Mouse (Mus musculus) spleen, postnatal 36 days (tissue): Measurements from ENCODE around the gene Gm44502.
"Not testable (repeated sequence)": the region's sequence is repeated elsewhere in the genome, so short reads cannot be mapped to it uniquely, and the experiment has no call there.

Experiments
- DNase-seq, 2 experiments: peaks; one replicate each; pipeline ENCODE4 v3.0.0; 2022; ENCODE audit warnings: low spot score in 2 of 2, mixed read lengths in 1 of 2

Gene Gm44502

GRCm38 (mm10) chr15:89453865-89454478 is 24.5 kb upstream of the Gm44502 start, which contains the start of gene Mapk8ip2:
TSS of gene Mapk8ip2 (plus strand) at chr15:89453913.
- no peak for DNase-seq

- no peak for DNase-seq
Observed at GRCm38 (mm10) chr15:89452906-89453864, 23.7 kb upstream of the Gm44502 start.

- no peak for DNase-seq
Observed at GRCm38 (mm10) chr15:89442486-89443070, 13.1 kb upstream of the Gm44502 start.

DNA sequence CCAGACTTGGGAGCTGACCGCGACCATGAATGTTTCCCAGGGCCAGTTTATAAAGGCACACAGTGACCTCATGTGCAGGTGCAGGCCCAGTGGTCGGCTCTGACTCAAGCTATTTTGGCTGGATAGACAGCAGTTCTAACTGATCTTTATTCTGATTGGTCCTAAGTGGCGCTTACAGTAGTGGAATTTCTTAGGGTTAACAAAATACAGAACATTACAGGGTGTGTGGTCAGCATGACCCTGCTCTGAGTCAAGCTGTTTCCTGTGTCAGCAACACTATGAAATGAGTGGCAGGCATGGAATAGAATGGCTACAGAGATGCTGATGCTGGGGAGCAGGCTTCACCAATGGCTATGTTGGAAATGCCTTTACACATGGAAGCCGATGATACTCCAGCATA is 6.4 kb upstream of the Gm44502 start:
- no peak for DNase-seq

DNA sequence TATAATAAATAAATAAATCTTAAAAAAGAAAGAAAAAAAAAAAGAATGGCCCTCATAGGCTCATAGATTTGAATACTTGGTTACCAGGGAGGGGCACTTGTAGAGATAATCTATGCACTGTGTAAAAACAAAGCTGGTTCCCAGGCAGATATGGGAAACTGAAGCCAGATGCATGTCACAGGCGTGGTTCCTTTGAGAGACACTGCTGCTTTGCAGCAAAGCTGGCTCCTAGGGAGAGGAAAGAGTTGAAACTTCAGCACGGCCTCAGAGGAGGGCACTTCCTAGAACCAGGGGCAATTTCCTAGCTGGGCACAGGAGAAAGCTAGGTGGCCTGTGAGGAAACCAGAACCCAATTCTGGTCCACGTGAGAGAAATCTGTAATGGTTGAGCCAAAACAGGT is 4.6 kb upstream of the Gm44502 start:
- DNase-seq, result no peak

DNA sequence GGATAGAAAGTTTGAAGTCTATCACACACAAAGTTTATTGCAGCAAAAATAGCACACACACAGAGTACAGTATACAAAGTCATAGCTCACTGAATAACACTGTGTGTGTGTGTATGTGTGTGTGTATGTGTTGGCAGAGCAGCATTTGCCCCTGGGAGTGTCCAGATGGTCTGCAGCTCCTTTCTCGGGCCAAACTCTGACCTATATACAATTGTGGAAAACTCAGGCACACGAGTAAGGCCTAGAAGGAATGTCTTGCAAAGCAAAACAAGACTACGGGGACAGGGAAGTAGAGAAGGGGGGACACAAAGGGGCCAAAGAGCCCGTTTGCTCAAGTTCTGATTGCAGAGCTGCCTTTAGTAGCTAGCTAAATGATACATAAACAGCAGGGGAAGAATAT is 3.5 kb upstream of the Gm44502 start:
- DNase-seq, result no peak

DNA sequence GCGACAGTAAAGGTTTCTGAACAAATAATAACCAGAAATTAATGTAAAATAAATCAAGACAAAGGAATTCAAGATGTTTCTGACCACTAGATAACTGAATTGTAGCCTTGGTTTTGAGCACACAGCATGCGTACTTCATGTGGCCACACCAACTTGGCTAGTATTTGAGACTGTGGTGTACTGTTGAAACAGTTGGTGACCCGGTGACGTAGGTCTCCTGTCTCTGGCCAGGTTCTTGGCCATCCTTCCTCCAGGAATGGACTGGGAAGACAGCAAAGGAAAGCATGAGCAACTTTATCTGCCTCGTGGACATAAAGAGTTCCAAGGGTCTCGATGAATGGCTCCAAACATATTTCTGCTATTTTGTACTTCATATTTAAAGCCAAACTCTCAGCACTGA is 2.3 kb upstream of the Gm44502 start:
- DNase-seq, result no peak

DNA sequence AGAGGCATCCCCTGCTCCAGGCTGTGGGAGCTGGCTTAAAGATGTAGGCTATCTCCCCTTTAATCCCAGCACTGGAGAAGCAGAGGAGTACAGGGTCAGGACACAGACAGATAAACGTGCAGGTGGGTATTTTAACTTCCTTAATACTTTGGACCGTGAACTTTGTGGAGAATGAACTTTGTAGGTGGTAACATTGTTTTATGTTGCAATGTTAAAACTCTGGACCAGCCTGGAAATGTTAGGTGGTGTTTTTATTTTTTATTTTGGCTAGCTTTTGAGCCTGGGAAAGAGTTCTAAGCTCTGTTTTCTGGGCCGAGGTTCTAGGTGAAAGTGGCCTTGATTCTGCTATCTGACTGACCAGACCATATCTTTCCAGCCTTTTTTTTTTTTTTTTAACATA is 1.8 kb upstream of the Gm44502 start:
- DNase-seq, result no peak

DNA sequence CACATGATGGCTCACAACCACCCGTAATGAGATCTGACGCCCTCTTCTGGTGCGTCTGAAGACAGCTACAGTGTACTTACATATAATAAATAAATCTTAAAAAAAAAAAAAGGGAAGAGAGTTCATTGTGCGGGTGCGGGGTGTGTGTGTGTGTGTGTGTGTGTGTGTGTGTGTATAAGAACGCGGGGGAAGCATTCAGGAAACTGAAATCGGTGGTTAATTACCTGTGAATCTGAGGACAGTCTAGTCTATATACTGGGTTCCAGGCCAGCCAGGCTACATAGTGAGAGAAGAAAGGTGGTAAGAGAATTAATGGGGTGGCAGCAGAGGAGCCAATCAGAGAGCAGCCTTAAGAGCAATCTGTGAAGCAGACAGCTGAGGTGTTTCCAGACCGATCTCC is 1.3 kb upstream of the Gm44502 start:
- DNase-seq, result not testable (repeated sequence)

- no peak for DNase-seq
Observed at GRCm38 (mm10) chr15:89430341-89430740, 845 bp upstream of the Gm44502 start.

GRCm38 (mm10) chr15:89428821-89429351 is 610 bp downstream of the Gm44502 start:
- no peak for DNase-seq

DNA sequence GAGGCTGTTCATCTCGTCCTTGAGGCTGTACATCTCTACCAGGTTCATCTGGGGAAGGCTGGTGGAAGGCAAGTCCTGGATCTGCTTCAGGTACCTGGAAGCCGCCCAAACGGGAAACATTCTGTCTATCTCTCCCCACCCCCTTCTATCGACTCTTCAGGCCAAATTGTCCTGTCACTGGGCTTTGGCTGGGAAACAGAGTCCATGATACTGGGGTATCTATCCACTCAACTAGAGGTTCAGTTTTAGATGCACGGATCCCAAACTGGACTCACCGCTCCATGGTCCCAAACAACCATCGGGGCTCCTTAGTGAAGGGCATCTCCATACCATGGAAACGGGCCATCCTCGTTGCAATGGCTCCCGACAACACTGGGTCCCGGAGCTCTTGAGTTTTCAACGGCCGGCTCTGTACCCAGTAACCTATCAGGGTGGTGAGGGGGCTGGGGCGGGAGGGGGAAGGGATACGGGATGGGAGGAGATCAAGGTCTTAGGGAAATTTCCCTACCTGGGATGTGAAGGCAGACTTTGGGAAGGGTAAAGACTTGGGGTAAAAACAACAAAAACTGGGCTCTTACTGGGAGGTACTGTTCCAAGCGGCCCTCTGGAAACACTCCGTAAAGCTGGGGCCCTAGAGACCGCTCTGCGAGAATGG is 1.2 kb downstream of the Gm44502 start:
- no peak for DNase-seq

DNA sequence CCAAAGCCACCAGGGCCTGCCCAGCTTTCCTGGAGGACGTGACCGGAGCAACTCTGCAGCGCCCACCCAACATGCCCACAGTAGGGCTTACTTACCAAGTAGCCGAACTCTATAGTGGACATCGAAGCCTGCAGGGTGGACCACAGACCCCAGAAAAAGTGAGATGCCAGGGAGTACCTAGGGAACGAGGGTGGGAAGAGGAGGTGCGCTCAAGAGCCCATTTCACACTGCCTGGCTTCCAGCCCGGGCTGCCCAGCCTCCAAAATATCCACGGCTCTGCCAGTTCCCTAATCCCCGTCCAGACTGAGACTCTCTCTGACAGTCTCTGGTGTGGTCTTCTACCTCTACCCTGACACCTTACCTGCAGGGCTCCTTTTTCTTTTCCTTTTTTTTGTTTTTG is 2.8 kb downstream of the Gm44502 start:
- no peak for DNase-seq

- DNase-seq, result no peak
Observed at GRCm38 (mm10) chr15:89425711-89426121, 3.8 kb downstream of the Gm44502 start, which contains the start of gene Cpt1b. TSS of gene Cpt1b (minus strand) at chr15:89425863.

DNA sequence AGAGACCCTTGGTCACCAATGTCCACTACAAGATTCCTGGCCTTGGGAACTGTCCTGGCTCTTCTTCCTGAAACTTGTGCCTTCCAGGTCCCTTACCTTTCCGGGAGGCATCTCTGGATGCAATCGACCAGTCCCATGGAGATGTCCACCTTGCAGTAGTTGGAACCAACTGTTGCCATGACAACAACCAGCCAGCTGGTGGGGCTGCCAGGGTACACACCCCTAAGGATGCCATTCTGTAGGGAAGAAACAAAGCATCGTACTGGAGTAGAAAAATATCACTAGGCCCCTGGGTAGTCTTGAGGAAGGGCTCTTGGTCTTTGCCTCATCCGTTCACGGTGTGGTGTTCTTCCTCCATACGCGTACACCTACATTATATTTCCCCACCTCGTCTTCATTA is 4.9 kb downstream of the Gm44502 start:
- DNase-seq, result no peak

- no peak for DNase-seq
Observed at GRCm38 (mm10) chr15:89421938-89422337, 7.6 kb downstream of the Gm44502 start.

DNA sequence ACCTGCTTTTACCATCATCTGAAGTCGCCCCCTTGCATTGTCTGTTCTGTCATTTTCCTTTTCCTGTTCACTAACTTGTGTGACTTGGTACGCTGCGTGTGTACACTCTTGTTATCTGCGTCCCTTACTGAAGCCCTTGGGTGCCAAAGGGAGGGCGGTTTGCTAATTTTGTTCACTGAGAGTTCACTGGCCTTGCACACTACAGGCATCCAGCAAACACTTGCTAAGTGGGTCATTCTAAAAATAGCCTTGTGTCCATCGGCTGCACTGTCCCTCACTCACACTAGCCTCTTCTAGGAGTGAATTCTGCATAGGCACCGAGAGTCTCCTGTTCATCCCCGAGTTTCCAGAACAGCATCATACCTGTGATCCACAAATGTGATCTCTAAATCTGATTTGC is 14.2 kb downstream of the Gm44502 start:
- no peak for DNase-seq

- no peak for DNase-seq
Observed at GRCm38 (mm10) chr15:89410118-89410517, 19.4 kb downstream of the Gm44502 start, which contains the start of gene Syce3. TSS of gene Syce3 (minus strand) at chr15:89410503.

- DNase-seq, result no peak
Observed at GRCm38 (mm10) chr15:89406691-89407090, 22.8 kb downstream of the Gm44502 start.

GRCm38 (mm10) chr15:89404831-89405623 is 24.5 kb downstream of the Gm44502 start:
- no peak for DNase-seq

DNA sequence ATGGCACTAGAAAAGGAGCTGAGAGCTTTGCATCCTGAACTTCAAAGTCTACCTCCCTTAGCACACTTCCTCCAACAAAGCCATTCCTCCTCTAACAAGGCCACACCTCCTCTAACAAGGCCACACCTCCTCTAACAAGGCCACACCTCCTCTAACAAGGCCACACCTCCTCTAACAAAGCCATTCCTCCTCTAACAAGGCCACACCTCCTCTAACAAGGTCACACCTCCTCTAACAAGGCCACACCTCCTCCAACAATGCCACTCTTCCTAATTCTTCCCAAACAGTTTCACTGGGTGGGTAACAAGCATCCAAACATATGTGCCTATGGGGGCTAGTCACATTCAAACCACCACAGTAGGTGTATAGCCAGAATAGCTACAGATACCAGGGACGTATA is 27.0 kb downstream of the Gm44502 start:
- no peak for DNase-seq
